Mouse (Mus musculus) heart, embryonic 16.5 days (tissue): ENCODE results near the gene Cish. TPM values are rescaled to one million over a fixed set of nuclear protein-coding genes. Genes with fewer than 3 reads are reported as not detected.

Source experiments
- ATAC-seq: fragments of 200-750 bp; cut with Nextera tagmentation; replicated peaks from 2 replicates; pipeline ENCODE4 v1.8.0; 2017; ENCODE audit warnings: moderate number of reproducible peaks; ENCODE audit not compliant: insufficient read depth, low FRiP score; ENCODE audit errors: extremely low read depth
- H3K27ac ChIP-seq: fragments of 300-500 bp; sonication (generic); 2 replicates; pipeline ENCODE4 v1.5.1; 2014; ENCODE audit warnings: mild to moderate bottlenecking, low read length, control low read depth, moderate library complexity
- H3K27me3 ChIP-seq: fragments of 300-500 bp; sonication (generic); 2 replicates; pipeline ENCODE4 v1.6.1; 2014; ENCODE audit warnings: low read length, mixed read lengths; ENCODE audit not compliant: control insufficient read depth, insufficient read depth
- H3K36me3 ChIP-seq: fragments of 300-500 bp; sonication (generic); 2 replicates; pipeline ENCODE4 v1.6.1; 2014; ENCODE audit not compliant: control insufficient read depth, insufficient read depth
- H3K4me1 ChIP-seq: fragments of 300-500 bp; sonication (generic); 2 replicates; pipeline ENCODE4 v1.6.1; 2014; ENCODE audit warnings: low read length, mixed read lengths; ENCODE audit not compliant: control insufficient read depth, insufficient read depth
- H3K4me2 ChIP-seq: fragments of 300-500 bp; sonication (generic); 2 replicates; pipeline ENCODE4 v1.6.1; 2014; ENCODE audit warnings: low read depth, mild to moderate bottlenecking, control low read depth, low read length
- H3K4me3 ChIP-seq: fragments of 300-500 bp; sonication (generic); 2 replicates; pipeline ENCODE4 v1.5.1; 2014; ENCODE audit warnings: mild to moderate bottlenecking, control low read depth, low read length
- H3K9ac ChIP-seq: fragments of 300-500 bp; sonication (generic); 2 replicates; pipeline ENCODE4 v1.6.1; 2014; ENCODE audit warnings: low read length, control low read depth
- H3K9me3 ChIP-seq: fragments of 300-500 bp; sonication (generic); replicated peaks from 2 replicates; pipeline ENCODE4 v1.6.1; 2016; ENCODE audit warnings: low read length; ENCODE audit not compliant: control insufficient read depth
- WGBS: fragments of 180-500 bp; shearing (Covaris S2); extraction: QIAGEN DNeasy Blood & Tissue Kit; methylation state at CpG from one replicate; pipeline ENCODE4 v1.1.7; 2014; 5-methylcytosine and 5-hydroxymethylcytosine counted together
- polyA plus RNA-seq: library from polyadenylated mRNA; unstranded; fragments of >200 nt; fragmentation: Nextera tagmentation; extraction: Ambion mirVana; gene quantifications from 2 replicates; pipeline ENCODE4 v1.2.1, GENCODE M21; 2015

Cish gene
- polyA plus RNA-seq, 1 experiment from 2014 or later: 44.4 TPM

DNA sequence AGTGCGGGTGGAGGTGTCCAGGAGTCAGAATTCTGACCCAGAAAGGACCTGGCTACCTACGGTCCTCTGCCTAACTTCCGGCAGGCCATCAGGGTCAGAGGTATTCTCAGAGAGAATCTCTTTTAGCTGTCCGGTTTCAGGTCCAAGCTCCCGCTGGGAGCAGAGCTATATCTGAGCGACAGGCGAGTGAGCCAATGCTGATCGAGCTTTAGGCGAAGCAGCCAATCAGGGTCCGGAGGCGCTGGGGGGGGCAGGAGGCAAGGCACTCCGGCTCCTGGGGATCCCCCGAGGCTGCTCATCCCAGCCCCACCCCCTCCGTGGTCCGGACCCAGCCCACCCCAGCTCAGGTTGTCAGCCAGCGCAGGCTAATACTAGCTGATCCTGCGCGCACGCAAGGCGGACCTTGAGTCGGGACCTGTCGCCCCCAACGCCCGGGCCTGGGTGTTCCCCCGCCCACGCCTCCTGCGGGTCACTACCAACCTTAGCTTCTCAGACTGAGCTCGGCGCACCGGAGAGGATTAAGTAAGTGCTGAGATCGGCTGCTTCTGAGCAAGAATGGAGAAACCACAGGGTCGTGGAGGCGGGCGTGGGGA lies 44.5 kb downstream of the Cish start, which contains the start of gene 6430571L13Rik:
6430571L13Rik (plus strand) TSS at position 336 of the 593 bp plus-strand sequence.
- Histone ChIP-seq H3K4me3 (peak within 1 kb of the TSS; percentile 73), H3K4me1 (peaks cover 23% of the 10 kb centered on the region), H3K9ac (peak within 1 kb of the TSS; percentile 81), H3K27me3 (peaks cover 7% of the 10 kb centered on the region), H3K4me2 (peak within 1 kb of the TSS; percentile 88), H3K27ac (no peak within 1 kb of the TSS), H3K9me3 (no peaks in the 10 kb centered on the region), H3K36me3 (no peaks in the 10 kb centered on the region)
- peak; percentile 89 for ATAC-seq
- WGBS: under 1% methylated on average over 34 of the region's 34 CpGs

GRCm38 (mm10) chr9:107340911-107341645 lies 45.3 kb downstream of the Cish start:
- Histone ChIP-seq H3K27me3 (peaks cover 7% of the 10 kb centered on the region), H3K4me3 (peak overlapping the region; percentile 73), H3K9ac (peak overlapping the region; percentile 81), H3K36me3 (no peaks in the 10 kb centered on the region), H3K4me1 (peaks cover 23% of the 10 kb centered on the region), H3K27ac (no peak overlapping the region), H3K9me3 (no peaks in the 10 kb centered on the region), H3K4me2 (peak overlapping the region; percentile 88)
- 49% methylated on average over 12 of the region's 12 CpGs for WGBS
- no peak for ATAC-seq

GRCm38 (mm10) chr9:107342201-107342709 lies 46.4 kb downstream of the Cish start:
- Histone ChIP-seq H3K27me3 (peaks cover 7% of the 10 kb centered on the region), H3K9ac (no peak overlapping the region), H3K27ac (no peak overlapping the region), H3K9me3 (no peaks in the 10 kb centered on the region), H3K36me3 (no peaks in the 10 kb centered on the region), H3K4me3 (no peak overlapping the region), H3K4me1 (peaks cover 18% of the 10 kb centered on the region), H3K4me2 (no peak overlapping the region)
- 85% methylated on average over 11 of the region's 11 CpGs for WGBS
- ATAC-seq: no peak

- H3K9me3 ChIP-seq: no peaks in the 10 kb centered on the region
- peaks cover 14% of the 10 kb centered on the region for H3K4me1 ChIP-seq
- no peak overlapping the region for H3K4me3 ChIP-seq
- H3K9ac ChIP-seq: no peak overlapping the region
- no peak overlapping the region for H3K27ac ChIP-seq
- peaks cover 7% of the 10 kb centered on the region for H3K27me3 ChIP-seq
- WGBS: 66% methylated on average over 8 of the region's 8 CpGs
- ATAC-seq: no peak
- no peak overlapping the region for H3K4me2 ChIP-seq
- H3K36me3 ChIP-seq: no peaks in the 10 kb centered on the region
Measured at GRCm38 (mm10) chr9:107343146-107343943, 47.5 kb downstream of the Cish start.

DNA sequence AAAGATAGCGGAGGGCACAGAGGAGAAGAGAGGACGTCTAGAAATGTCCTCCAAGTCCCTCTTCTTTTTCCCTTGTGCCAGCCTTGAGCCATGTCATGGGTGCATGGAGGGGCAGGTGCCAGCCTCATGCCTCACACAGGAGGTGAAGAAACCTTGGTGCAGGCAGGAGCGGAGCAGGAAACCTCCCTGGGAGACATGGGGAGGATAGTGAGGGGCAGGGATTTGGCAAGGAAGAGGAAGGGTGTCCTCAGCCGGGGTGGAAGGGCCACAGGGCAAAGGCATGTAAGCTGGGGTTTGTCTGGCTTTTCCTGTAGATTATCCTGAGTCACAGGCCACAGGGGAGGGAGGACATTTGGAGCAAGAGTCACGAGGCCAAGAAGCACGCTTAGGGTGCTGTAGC lies 48.2 kb downstream of the Cish start:
- 65% methylated on average over 6 of the region's 6 CpGs for WGBS
- no peak overlapping the region for H3K4me2 ChIP-seq
- no peak for ATAC-seq
- H3K36me3 ChIP-seq: no peaks in the 10 kb centered on the region
- H3K27ac ChIP-seq: no peak overlapping the region
- H3K4me1 ChIP-seq: peaks cover 9% of the 10 kb centered on the region
- no peak overlapping the region for H3K4me3 ChIP-seq
- no peak overlapping the region for H3K9ac ChIP-seq
- H3K9me3 ChIP-seq: no peaks in the 10 kb centered on the region
- H3K27me3 ChIP-seq: peaks cover 10% of the 10 kb centered on the region

DNA sequence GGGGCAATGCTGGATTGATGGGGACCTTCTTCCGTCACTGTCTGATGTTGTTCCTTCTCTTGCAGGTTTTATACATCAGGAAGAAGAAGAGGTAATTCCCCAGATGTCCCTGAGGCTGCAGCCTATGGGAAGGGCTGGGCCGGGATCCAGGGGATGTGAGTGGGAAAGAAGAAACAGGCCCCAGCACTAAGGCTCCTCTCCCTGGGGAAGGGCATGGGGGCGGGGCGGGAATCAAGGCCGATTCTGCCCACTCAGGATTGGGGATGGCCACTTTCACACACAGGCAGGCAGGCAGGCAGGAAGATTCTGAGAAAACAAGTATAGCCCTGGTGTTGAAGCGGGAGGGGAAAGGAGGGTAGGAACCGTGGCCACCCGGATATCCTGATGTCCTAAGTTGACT lies 50.3 kb downstream of the Cish start:
- Histone ChIP-seq H3K9ac (no peak overlapping the region), H3K4me1 (peaks cover 2% of the 10 kb centered on the region; the same call in 1 of the 2 replicates), H3K4me2 (no peak overlapping the region), H3K27ac (no peak overlapping the region), H3K36me3 (no peaks in the 10 kb centered on the region), H3K4me3 (no peak overlapping the region), H3K27me3 (peaks cover 9% of the 10 kb centered on the region), H3K9me3 (no peaks in the 10 kb centered on the region)
- WGBS: 79% methylated on average over 8 of the region's 8 CpGs
- ATAC-seq: no peak

DNA sequence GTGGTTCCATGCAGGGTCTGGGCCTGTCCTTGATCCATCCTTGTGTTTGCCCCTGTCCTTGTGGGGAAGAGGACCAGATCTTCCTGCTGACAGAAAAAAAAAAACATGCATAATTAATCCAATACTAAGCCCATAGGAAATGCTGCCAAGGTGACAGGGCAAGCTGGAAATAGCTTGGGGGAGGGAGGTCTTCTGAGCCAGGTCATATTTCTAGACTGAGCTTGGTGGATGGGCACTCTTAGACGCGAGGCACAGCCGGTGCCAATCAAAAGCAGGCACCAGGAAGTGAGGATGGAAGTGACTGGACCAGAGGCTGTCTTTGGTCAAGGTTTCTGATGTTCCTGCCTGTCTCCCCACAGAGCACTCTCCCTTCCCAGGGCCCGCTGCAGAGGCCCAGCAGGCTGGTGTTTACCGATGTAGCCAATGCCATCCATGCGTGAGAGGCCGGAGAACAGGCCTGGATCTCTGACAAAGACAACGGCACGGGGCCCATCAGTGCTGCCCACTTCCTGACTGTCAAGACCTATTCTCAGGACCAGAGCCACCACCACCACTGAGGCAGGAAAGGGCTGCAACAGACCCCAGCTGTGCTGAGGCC lies 51.9 kb downstream of the Cish start:
- ATAC-seq: no peak
- Histone ChIP-seq H3K9ac (no peak overlapping the region), H3K4me3 (no peak overlapping the region), H3K27ac (no peak overlapping the region), H3K9me3 (no peaks in the 10 kb centered on the region), H3K27me3 (0 out of 2 replicates have a peak, but pooled peaks cover 2% of the 10 kb centered on the region), H3K4me1 (no peaks in the 10 kb centered on the region), H3K4me2 (no peak overlapping the region), H3K36me3 (no peaks in the 10 kb centered on the region)
- 65% methylated on average over 9 of the region's 9 CpGs for whole genome bisulfite sequencing

GRCm38 (mm10) chr9:107349321-107349720 lies 53.5 kb downstream of the Cish start:
- no peak for ATAC-seq
- WGBS: 53% methylated on average over 7 of the region's 7 CpGs
- Histone ChIP-seq H3K4me1 (no peaks in the 10 kb centered on the region), H3K9me3 (no peaks in the 10 kb centered on the region), H3K9ac (no peak overlapping the region), H3K36me3 (no peaks in the 10 kb centered on the region), H3K27me3 (0 out of 2 replicates have a peak, but pooled peaks cover 2% of the 10 kb centered on the region), H3K4me3 (no peak overlapping the region), H3K27ac (no peak overlapping the region), H3K4me2 (no peak overlapping the region)
